Mouse (Mus musculus) kidney, embryonic 16.5 days (tissue): ENCODE results near the gene Dnah5. TPM values are rescaled to one million over a fixed set of nuclear protein-coding genes. Genes with fewer than 3 reads are reported as not detected.

Experiments
- polyA plus RNA-seq: library from polyadenylated mRNA; unstranded; fragments of >200 nt; fragmentation: Nextera tagmentation; extraction: Ambion mirVana; gene quantifications from 2 replicates; pipeline ENCODE4 v1.2.1, GENCODE M21; 2015

Gene Dnah5
- polyA plus RNA-seq, 1 experiment from 2014 or later: 0.07 TPM

Other genes starting within 250 kb of the Dnah5 start
- 24.3 and 27.8 TPM in 2 replicates for gene Trio, start 177.9 kb upstream of the Dnah5 start, polyA plus RNA-seq